Comparison of ENCODE assay signal across 17 mouse cellular contexts in genomic region chr17:27456364-27456763, GRCm38 (mm10).
DNase-seq lines count a peak whose midpoint lies in the region; ATAC-seq and TF ChIP-seq lines count a peak whose summit lies in the region.
"Had no signal": no experiment of that assay in that cellular context is flagged by ENCODE, and none has a peak within 500 bp of the region (broad histone marks: within the 10 kb centered on the region; RNA-seq: fewer than 3 reads in every experiment).

No protein-coding gene starts in this region.

- H3K27me3 ChIP-seq in forebrain, postnatal 0 days (ENCODE audit: insufficient read depth, low read length), result no peaks in the 10 kb centered on the region
- H3K27me3 ChIP-seq in forebrain, embryonic 15.5 days, result no peaks in the 10 kb centered on the region
- H3K27me3 ChIP-seq: liver, embryonic 15.5 days; neural tube, embryonic 12.5 days had no signal

- H3K4me2 ChIP-seq in forebrain, postnatal 0 days (ENCODE audit: low read depth), result no peak overlapping the region
- H3K4me2 ChIP-seq in forebrain, embryonic 15.5 days (replicated peaks), result no peak overlapping the region
- H3K4me2 ChIP-seq: liver, embryonic 15.5 days; neural tube, embryonic 12.5 days had no signal

- H3K27ac ChIP-seq in forebrain, postnatal 0 days (ENCODE audit: low read depth, low read length), result no peak overlapping the region
- H3K27ac ChIP-seq in forebrain, embryonic 15.5 days (replicated peaks), result no peak overlapping the region
- H3K27ac ChIP-seq in gastrocnemius, adult 2 months, result no peak overlapping the region
- H3K27ac ChIP-seq: liver, embryonic 15.5 days; neural tube, embryonic 12.5 days had no signal

- DNase-seq in forebrain, postnatal 0 days, result peak; percentile 42
- peak; percentile 55 for DNase-seq in right cerebral cortex, postnatal 10 days (ENCODE audit: low spot score in 2 of 2)
- DNase-seq in right cerebral cortex, postnatal 36 days (ENCODE audit: low spot score in 2 of 2), result no peak
- peak; percentile 97 to 98 for DNase-seq in cerebellum, postnatal 10 days
- DNase-seq in T-cell, adult 2 months (ENCODE audit: low spot score), result no peak
- DNase-seq in gastrocnemius, adult 2 months, result no peak
- DNase-seq: adrenal gland, postnatal 36 days; B cell, adult 2 months; gastrocnemius, postnatal 25 days; kidney, adult 2 months; kidney, postnatal 14 days; right cerebral cortex, postnatal 25 days; thymus, postnatal 36 days had no signal

- no peaks in the 10 kb centered on the region for H3K4me1 ChIP-seq in forebrain, postnatal 0 days (ENCODE audit: insufficient read depth)
- H3K4me1 ChIP-seq in forebrain, embryonic 15.5 days, result peaks cover 6% of the 10 kb centered on the region; the same call in 1 of the 2 replicates
- H3K4me1 ChIP-seq: liver, embryonic 15.5 days; neural tube, embryonic 12.5 days had no signal

- no peak overlapping the region for H3K9ac ChIP-seq in forebrain, postnatal 0 days
- H3K9ac ChIP-seq in forebrain, embryonic 15.5 days (replicated peaks), result no peak overlapping the region
- H3K9ac ChIP-seq: liver, embryonic 15.5 days; neural tube, embryonic 12.5 days had no signal

- H3K4me3 ChIP-seq in forebrain, postnatal 0 days (ENCODE audit: low read depth, low read length), result no peak overlapping the region
- no peak overlapping the region for H3K4me3 ChIP-seq in forebrain, embryonic 15.5 days
- no peak overlapping the region for H3K4me3 ChIP-seq in gastrocnemius, adult 2 months
- H3K4me3 ChIP-seq: liver, embryonic 15.5 days; neural tube, embryonic 12.5 days had no signal

- intact Hi-C loops in gastrocnemius, adult 2 months (cut with DNase I), result no loop called here

- no peaks in the 10 kb centered on the region for H3K9me3 ChIP-seq in forebrain, postnatal 0 days (ENCODE audit: low read length)
- no peaks in the 10 kb centered on the region for H3K9me3 ChIP-seq in forebrain, embryonic 15.5 days
- H3K9me3 ChIP-seq: liver, embryonic 15.5 days; neural tube, embryonic 12.5 days had no signal

- ATAC-seq in forebrain, postnatal 0 days, result peak; percentile 25
- ATAC-seq in forebrain, embryonic 15.5 days (replicated peaks), result no peak
- ATAC-seq: lung, postnatal 0 days had no signal

- no peak for TF ChIP-seq CTCF in forebrain, postnatal 0 days (IDR thresholded peaks at IDR 0.05; ENCODE audit: low read depth)
- no peak for TF ChIP-seq CTCF in gastrocnemius, adult 2 months (IDR thresholded peaks at IDR 0.05)

- no peaks in the 10 kb centered on the region for H3K36me3 ChIP-seq in forebrain, postnatal 0 days (ENCODE audit: insufficient read depth)
- H3K36me3 ChIP-seq in forebrain, embryonic 15.5 days, result no peaks in the 10 kb centered on the region
- H3K36me3 ChIP-seq: liver, embryonic 15.5 days; neural tube, embryonic 12.5 days had no signal

- WGBS in forebrain, postnatal 0 days, result 52% methylated on average over 11 of the region's 11 CpGs
- 64% methylated on average over 11 of the region's 11 CpGs for WGBS in forebrain, embryonic 15.5 days

Comparison
In these comparisons a context has a peak if more than half of its experiments do, and no peak if none do; other contexts are left out.
1. DNase-seq: peak in forebrain, postnatal 0 days (single experiment), right cerebral cortex, postnatal 10 days (2 of 2) and cerebellum, postnatal 10 days (2 of 2); none in right cerebral cortex, postnatal 36 days (0 of 2), T-cell, adult 2 months (single experiment) and gastrocnemius, adult 2 months (single experiment).